Mouse (Mus musculus): ENCODE data around the gene Pigf. TPM values are rescaled to one million over a fixed set of nuclear protein-coding genes. Genes with fewer than 3 reads are reported as not detected.
"Not testable (repeated sequence)": the region's sequence is repeated elsewhere in the genome, so short reads cannot be mapped to it uniquely, and the experiment has no call there.

Pigf gene
- 34.8 and 35.3 TPM in 2 replicates for polyA plus RNA-seq (2014; fragmentation: Nextera tagmentation; extraction: Ambion mirVana)

GRCm38 (mm10) chr17:87025269-87025949 lies at the start of gene Pigf, which contains the start of gene Cript:
TSS of gene Pigf (minus strand) at chr17:87025406.
TSS of gene Cript (plus strand) at chr17:87025550.
- H3K27ac ChIP-seq (ENCODE audit: low read depth, low read length) = 0 out of 2 replicates have a peak within 1 kb of the TSS, but pooled peaks have one; percentile 21
- H3K9ac ChIP-seq (ENCODE audit: low read length) = peak within 1 kb of the TSS; percentile 78
- H3K36me3 ChIP-seq (ENCODE audit: control insufficient read depth, insufficient read depth, low read length) = peaks cover 10% of the 10 kb centered on the region; the same call in 1 of the 2 replicates
- H3K4me2 ChIP-seq (ENCODE audit: low read length) = peak within 1 kb of the TSS; percentile 93
- peak within 1 kb of the TSS; percentile 84 for H3K4me3 ChIP-seq (ENCODE audit: low read depth, low read length)
- peak; percentile 99 for DNase-seq (ENCODE audit: low spot score)
- no peaks in the 10 kb centered on the region for H3K9me3 ChIP-seq (replicated peaks; ENCODE audit: control insufficient read depth, low read length)
- no peaks in the 10 kb centered on the region for H3K27me3 ChIP-seq (replicated peaks; ENCODE audit: control insufficient read depth, insufficient read depth, low read length)
- WGBS = 1% methylated on average over 43 of the region's 43 CpGs
- peaks cover 5% of the 10 kb centered on the region for H3K4me1 ChIP-seq (ENCODE audit: control insufficient read depth, insufficient read depth, low read length)
- peak; percentile 100 for ATAC-seq

- Histone ChIP-seq H3K9me3 (replicated peaks; ENCODE audit: control insufficient read depth, low read length) (no peaks in the 10 kb centered on the region), H3K27ac (ENCODE audit: low read depth, low read length) (no peak overlapping the region), H3K36me3 (ENCODE audit: control insufficient read depth, insufficient read depth, low read length) (no peaks in the 10 kb centered on the region), H3K27me3 (replicated peaks; ENCODE audit: control insufficient read depth, insufficient read depth, low read length) (no peaks in the 10 kb centered on the region), H3K4me1 (ENCODE audit: control insufficient read depth, insufficient read depth, low read length) (no peaks in the 10 kb centered on the region), H3K9ac (ENCODE audit: low read length) (no peak overlapping the region), H3K4me3 (ENCODE audit: low read depth, low read length) (no peak overlapping the region), H3K4me2 (ENCODE audit: low read length) (no peak overlapping the region)
- no peak for ATAC-seq
- no peak for DNase-seq (ENCODE audit: low spot score)
Measured at GRCm38 (mm10) chr17:87073470-87073869, 48.3 kb upstream of the Pigf start.

- Histone ChIP-seq H3K4me3 (ENCODE audit: low read depth, low read length) (no peak overlapping the region), H3K9me3 (replicated peaks; ENCODE audit: control insufficient read depth, low read length) (no peaks in the 10 kb centered on the region), H3K9ac (ENCODE audit: low read length) (no peak overlapping the region), H3K4me1 (ENCODE audit: control insufficient read depth, insufficient read depth, low read length) (no peaks in the 10 kb centered on the region), H3K36me3 (ENCODE audit: control insufficient read depth, insufficient read depth, low read length) (no peaks in the 10 kb centered on the region), H3K4me2 (ENCODE audit: low read length) (no peak overlapping the region), H3K27ac (ENCODE audit: low read depth, low read length) (no peak overlapping the region), H3K27me3 (replicated peaks; ENCODE audit: control insufficient read depth, insufficient read depth, low read length) (no peaks in the 10 kb centered on the region)
- DNase-seq (ENCODE audit: low spot score) (no peak), ATAC-seq (no peak)
- WGBS = 79% methylated on average over 5 of the region's 5 CpGs
Measured at GRCm38 (mm10) chr17:87072766-87073440, 47.7 kb upstream of the Pigf start.

GRCm38 (mm10) chr17:87072183-87072582 lies 47.0 kb upstream of the Pigf start:
- ATAC-seq; H3K4me3 ChIP-seq (ENCODE audit: low read depth, low read length); H3K36me3 ChIP-seq (ENCODE audit: control insufficient read depth, insufficient read depth, low read length); H3K9ac ChIP-seq (ENCODE audit: low read length); H3K27ac ChIP-seq (ENCODE audit: low read depth, low read length); H3K27me3 ChIP-seq (replicated peaks; ENCODE audit: control insufficient read depth, insufficient read depth, low read length); H3K4me2 ChIP-seq (ENCODE audit: low read length); H3K4me1 ChIP-seq (ENCODE audit: control insufficient read depth, insufficient read depth, low read length); H3K9me3 ChIP-seq (replicated peaks; ENCODE audit: control insufficient read depth, low read length); DNase-seq (ENCODE audit: low spot score): not testable (repeated sequence)
- WGBS = 100% methylated on average over 1 of the region's 1 CpGs

GRCm38 (mm10) chr17:87068997-87069396 lies 43.8 kb upstream of the Pigf start:
- DNase-seq (ENCODE audit: low spot score) = no peak
- no peaks in the 10 kb centered on the region for H3K4me1 ChIP-seq (ENCODE audit: control insufficient read depth, insufficient read depth, low read length)
- no peak for ATAC-seq
- no peaks in the 10 kb centered on the region for H3K36me3 ChIP-seq (ENCODE audit: control insufficient read depth, insufficient read depth, low read length)
- H3K27ac ChIP-seq (ENCODE audit: low read depth, low read length) = no peak overlapping the region
- WGBS = 88% methylated on average over 4 of the region's 4 CpGs
- no peaks in the 10 kb centered on the region for H3K9me3 ChIP-seq (replicated peaks; ENCODE audit: control insufficient read depth, low read length)
- no peak overlapping the region for H3K4me3 ChIP-seq (ENCODE audit: low read depth, low read length)
- no peaks in the 10 kb centered on the region for H3K27me3 ChIP-seq (replicated peaks; ENCODE audit: control insufficient read depth, insufficient read depth, low read length)
- H3K4me2 ChIP-seq (ENCODE audit: low read length) = no peak overlapping the region
- H3K9ac ChIP-seq (ENCODE audit: low read length) = no peak overlapping the region

GRCm38 (mm10) chr17:87063969-87064368 lies 38.8 kb upstream of the Pigf start:
- H3K4me1 ChIP-seq (ENCODE audit: control insufficient read depth, insufficient read depth, low read length) = no peaks in the 10 kb centered on the region
- no peak overlapping the region for H3K4me2 ChIP-seq (ENCODE audit: low read length)
- 84% methylated on average over 6 of the region's 6 CpGs for WGBS
- H3K27ac ChIP-seq (ENCODE audit: low read depth, low read length) = no peak overlapping the region
- no peaks in the 10 kb centered on the region for H3K36me3 ChIP-seq (ENCODE audit: control insufficient read depth, insufficient read depth, low read length)
- no peak overlapping the region for H3K9ac ChIP-seq (ENCODE audit: low read length)
- H3K4me3 ChIP-seq (ENCODE audit: low read depth, low read length) = no peak overlapping the region
- no peak for DNase-seq (ENCODE audit: low spot score)
- no peak for ATAC-seq
- no peaks in the 10 kb centered on the region for H3K9me3 ChIP-seq (replicated peaks; ENCODE audit: control insufficient read depth, low read length)
- H3K27me3 ChIP-seq (replicated peaks; ENCODE audit: control insufficient read depth, insufficient read depth, low read length) = no peaks in the 10 kb centered on the region

- no peaks in the 10 kb centered on the region for H3K9me3 ChIP-seq (replicated peaks; ENCODE audit: control insufficient read depth, low read length)
- no peaks in the 10 kb centered on the region for H3K4me1 ChIP-seq (ENCODE audit: control insufficient read depth, insufficient read depth, low read length)
- DNase-seq (ENCODE audit: low spot score) = no peak
- H3K27me3 ChIP-seq (replicated peaks; ENCODE audit: control insufficient read depth, insufficient read depth, low read length) = no peaks in the 10 kb centered on the region
- ATAC-seq = no peak
- H3K4me2 ChIP-seq (ENCODE audit: low read length) = no peak overlapping the region
- H3K9ac ChIP-seq (ENCODE audit: low read length) = no peak overlapping the region
- WGBS = 87% methylated on average over 7 of the region's 7 CpGs
- H3K36me3 ChIP-seq (ENCODE audit: control insufficient read depth, insufficient read depth, low read length) = no peaks in the 10 kb centered on the region
- no peak overlapping the region for H3K4me3 ChIP-seq (ENCODE audit: low read depth, low read length)
- H3K27ac ChIP-seq (ENCODE audit: low read depth, low read length) = no peak overlapping the region
Measured at GRCm38 (mm10) chr17:87063461-87063860, 38.3 kb upstream of the Pigf start.

- Histone ChIP-seq H3K9me3 (replicated peaks; ENCODE audit: control insufficient read depth, low read length) (no peaks in the 10 kb centered on the region), H3K27ac (ENCODE audit: low read depth, low read length) (no peak overlapping the region), H3K4me3 (ENCODE audit: low read depth, low read length) (no peak overlapping the region), H3K27me3 (replicated peaks; ENCODE audit: control insufficient read depth, insufficient read depth, low read length) (no peaks in the 10 kb centered on the region), H3K9ac (ENCODE audit: low read length) (no peak overlapping the region), H3K36me3 (ENCODE audit: control insufficient read depth, insufficient read depth, low read length) (no peaks in the 10 kb centered on the region), H3K4me2 (ENCODE audit: low read length) (no peak overlapping the region), H3K4me1 (ENCODE audit: control insufficient read depth, insufficient read depth, low read length) (no peaks in the 10 kb centered on the region)
- no peak for DNase-seq (ENCODE audit: low spot score)
- WGBS = 91% methylated on average over 9 of the region's 9 CpGs
- ATAC-seq = no peak
Measured at GRCm38 (mm10) chr17:87062639-87063038, 37.4 kb upstream of the Pigf start.
